Mouse (Mus musculus) gastrocnemius, postnatal 4 days (tissue): ENCODE results near the gene Anapc2. TPM values are rescaled to one million over a fixed set of nuclear protein-coding genes. Genes with fewer than 3 reads are reported as not detected.

Source experiments
- DNase-seq, 2 experiments: peaks; one replicate each; pipeline ENCODE4 v3.0.0; 2021 to 2022; ENCODE audit warnings: low spot score in 2 of 2, mixed read lengths in 2 of 2
- total RNA-seq, 2 experiments: library from RNA; stranded (reverse); gene quantifications; 2 replicates each; pipeline ENCODE4 v1.2.3; 2021

Anapc2 gene
- total RNA-seq, 2 experiments from 2014 or later = 64.9 to 69.0 TPM

DNA sequence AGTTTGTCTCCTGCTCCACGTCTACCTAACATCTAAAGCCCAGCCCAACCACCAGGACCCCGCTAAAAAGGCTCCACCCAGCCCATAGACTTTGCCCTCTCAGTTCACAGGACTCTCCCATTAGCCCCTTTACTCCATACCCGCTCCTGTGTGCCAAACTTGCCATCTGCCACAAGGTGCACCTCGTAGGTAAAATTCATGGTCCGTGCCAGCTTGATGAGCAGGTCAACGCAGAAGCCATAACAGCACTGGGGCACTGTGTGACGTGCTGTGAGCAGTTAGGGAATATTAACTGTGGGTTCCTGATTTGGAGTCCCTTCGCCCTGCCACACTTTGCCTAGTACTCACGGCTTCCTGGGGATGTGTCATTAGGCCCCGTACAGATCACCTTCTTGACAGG is 25.8 kb downstream of the Anapc2 start:
- DNase-seq = no peak

GRCm38 (mm10) chr2:25303452-25303851 is 31.2 kb downstream of the Anapc2 start:
- no peak for DNase-seq

DNA sequence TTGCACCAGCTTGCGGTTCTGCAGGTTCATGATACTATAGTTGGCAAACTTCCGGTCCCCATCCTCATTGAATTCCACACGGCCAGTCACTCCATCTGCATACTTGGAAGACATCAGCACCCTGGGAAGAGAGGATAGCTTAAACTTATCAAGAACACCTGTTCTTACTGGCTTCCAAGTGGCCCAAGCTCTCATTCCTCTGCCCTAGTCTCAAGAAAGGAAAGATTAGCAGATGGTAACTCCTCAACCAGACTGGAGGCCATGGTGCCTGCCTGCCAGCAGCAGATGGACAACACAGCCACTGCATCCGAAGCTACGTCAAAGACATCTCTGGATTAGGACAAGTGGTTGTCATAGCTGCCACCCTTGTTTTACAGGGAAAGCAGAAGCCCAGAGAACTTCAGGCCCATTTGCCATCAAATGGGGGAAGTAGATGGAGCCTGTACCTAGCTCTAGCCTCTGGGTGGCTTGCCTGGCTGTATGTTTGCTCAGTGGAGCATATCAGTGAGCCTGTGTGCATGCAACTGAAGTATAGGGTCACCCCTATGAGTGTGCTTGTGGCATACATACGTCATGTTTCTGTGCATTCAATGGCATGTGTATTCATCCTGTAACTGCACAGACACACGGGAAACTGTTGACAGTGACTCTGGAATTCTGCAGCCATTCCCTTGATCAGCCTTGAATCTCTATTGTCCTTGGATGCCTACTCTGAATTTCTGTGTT is 31.8 kb downstream of the Anapc2 start:
- no peak for DNase-seq

- no peak for DNase-seq
These were observed 32.6 kb downstream of the Anapc2 start for GRCm38 (mm10) chr2:25304657-25305541.

- DNase-seq = no peak
These were observed 33.5 kb downstream of the Anapc2 start for GRCm38 (mm10) chr2:25305587-25306359.

GRCm38 (mm10) chr2:25310180-25310579 is 37.9 kb downstream of the Anapc2 start:
- DNase-seq = no peak

GRCm38 (mm10) chr2:25310969-25311368 is 38.7 kb downstream of the Anapc2 start:
- DNase-seq = no peak

DNA sequence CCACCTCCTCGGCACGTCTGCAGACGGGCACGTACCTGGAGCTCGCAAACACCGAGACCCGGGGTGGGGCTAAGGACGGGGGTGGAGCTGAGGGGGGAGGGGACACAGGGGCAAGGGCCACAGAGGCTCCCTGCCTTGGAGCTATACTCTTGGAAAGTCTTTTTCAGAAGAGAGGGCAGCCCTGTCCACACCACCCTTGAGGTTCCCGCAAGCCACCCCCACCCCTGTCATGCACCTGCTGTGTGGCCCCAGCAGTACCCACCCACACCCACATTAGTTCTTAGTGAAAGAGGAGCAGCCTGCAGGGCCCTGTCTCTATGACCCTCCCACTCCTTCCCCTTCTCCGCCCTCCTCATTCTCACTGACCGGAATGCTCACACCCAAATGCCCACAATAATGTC is 39.2 kb downstream of the Anapc2 start:
- DNase-seq = no peak

DNA sequence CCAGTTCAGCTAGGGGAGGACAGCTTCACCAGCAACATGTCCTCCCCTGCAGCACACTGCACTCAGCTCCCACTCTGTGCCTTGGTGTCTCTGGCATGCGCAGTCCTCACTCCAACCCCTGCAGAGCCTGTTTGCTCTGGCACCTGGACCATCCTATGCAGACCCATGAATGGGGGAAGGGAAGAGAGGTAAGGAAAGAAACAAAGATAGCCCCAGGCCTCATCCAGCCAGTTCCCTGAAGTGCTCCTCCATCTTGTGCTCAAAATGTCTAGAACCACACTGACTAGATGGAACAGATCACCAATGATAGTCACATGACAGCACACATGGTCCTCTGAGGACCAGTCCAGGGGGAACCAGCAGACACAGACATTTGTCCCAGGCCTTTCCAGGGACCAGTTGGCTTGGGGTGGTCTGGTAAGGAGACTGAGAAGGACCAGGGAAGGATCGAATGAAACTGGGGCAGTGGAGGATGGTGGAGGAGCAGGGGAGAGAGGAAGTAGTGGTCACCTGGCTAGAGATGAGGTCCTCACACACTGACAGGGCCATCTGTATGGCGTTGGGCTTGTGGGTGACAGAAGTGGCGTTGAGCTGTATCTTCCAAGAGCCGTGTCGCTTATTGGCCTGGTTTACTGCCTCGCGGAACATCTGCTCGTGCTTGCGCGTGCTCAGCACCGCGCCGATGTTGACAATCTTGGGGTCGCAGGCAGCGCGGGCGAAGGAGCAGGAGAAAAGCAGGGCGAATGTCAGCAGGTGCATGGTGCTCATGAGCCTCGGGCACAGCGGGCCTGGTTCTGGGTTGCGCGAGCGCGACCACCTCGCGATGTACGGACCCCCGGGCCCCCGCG is 46.1 kb downstream of the Anapc2 start:
- DNase-seq = no peak

DNA sequence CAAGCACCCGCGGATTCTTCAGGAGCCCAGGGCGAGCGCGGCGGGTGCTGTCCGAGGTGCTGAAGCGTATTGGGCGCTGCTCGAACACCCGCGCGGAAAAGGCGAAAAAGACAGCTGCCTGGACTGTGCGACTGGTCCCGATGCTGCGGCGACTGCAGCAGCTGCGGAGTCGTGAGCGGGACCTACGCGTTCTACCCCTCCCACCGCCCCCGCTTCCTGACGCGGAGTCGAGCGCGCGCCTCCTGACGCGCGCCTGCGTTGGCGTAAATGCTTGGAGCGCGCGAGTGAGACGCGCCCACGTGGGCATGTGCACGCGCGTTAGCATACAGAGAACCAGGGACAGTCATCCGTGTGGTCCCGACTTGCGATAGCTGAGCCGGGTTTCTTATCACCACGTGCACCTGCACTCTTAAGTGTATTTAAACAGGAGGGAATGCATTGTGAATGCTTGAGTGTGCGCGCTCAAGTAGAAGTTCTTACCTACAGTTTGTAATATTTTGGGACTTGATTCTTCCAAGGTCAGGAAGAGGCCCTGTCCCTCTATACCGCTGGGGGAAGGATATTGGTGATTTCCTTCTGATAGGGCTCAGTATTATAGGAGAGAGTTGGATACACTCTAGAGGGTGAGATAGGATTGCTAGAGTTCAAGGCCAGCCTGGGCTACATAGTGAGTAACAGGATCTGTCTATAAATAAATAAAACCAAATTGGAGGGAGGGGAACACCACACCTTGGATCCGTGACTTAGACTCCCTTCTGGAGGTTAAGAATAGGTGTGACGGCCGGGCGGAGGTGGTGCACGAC is 46.9 kb downstream of the Anapc2 start, which contains the start of gene Grin1:
Gene Grin1 (minus strand): TSS at position 217 of the 803 bp plus-strand sequence.
- peak; percentile 47 to 78 for DNase-seq

DNA sequence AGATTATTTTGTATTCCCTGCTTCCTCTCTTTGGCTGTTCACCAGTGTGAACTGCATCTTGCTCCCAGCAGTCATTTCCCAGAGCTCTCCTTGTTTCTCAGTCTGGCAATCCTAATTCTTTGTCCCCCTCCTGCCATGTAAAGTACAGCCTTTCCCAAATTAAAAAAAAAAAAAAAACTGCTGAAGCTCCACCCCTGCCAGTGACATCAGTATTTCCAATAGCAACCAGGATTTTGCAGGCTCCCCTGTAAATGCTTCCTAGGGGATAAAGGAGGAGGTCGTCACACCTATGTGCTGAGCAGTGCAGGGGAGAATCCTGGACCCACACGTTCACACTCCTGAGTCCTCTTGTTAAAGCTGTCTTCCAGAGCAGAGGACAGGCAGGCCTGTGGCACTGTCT is 47.8 kb downstream of the Anapc2 start:
- no peak for DNase-seq

- DNase-seq = no peak
These were observed 53.8 kb downstream of the Anapc2 start for GRCm38 (mm10) chr2:25326036-25326435.

DNA sequence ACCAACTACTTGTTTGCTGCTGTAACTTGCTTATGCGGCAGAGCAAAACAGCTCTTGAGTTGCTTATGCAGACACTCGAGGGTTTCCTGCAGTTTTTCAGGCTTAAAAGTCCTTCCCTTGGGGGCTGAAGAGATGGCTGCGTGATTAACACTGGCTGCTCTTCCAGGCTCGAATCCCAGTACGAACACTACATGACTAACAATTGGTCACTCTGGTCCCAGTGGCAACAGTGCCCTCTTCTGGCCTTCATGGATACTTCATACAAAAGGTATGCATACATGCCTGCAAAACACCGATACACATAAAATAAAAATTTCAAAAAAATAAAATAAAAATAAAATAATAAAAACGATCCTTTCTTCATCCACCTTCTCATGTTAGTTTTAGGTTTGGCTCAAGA is 56.2 kb downstream of the Anapc2 start:
- no peak for DNase-seq

DNA sequence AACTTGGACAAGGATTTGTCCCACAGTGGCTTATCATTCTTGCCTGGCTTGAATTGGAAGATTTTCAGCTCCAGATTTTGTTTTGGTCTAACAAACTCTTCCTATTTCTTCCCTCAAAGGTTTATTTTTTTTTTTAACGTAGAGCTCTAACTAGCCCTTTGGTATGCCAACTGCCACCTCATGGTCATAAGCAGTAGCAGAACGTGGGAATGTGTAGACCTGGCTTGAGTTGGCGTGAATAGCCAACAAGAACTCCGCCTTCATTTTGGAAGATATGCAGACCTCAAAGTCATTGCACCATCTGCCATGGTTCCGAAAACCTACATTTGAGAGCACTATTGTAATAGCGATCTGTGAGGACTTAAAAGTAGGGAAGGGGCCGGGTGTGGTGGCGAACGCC is 59.2 kb downstream of the Anapc2 start:
- DNase-seq = no peak

DNA sequence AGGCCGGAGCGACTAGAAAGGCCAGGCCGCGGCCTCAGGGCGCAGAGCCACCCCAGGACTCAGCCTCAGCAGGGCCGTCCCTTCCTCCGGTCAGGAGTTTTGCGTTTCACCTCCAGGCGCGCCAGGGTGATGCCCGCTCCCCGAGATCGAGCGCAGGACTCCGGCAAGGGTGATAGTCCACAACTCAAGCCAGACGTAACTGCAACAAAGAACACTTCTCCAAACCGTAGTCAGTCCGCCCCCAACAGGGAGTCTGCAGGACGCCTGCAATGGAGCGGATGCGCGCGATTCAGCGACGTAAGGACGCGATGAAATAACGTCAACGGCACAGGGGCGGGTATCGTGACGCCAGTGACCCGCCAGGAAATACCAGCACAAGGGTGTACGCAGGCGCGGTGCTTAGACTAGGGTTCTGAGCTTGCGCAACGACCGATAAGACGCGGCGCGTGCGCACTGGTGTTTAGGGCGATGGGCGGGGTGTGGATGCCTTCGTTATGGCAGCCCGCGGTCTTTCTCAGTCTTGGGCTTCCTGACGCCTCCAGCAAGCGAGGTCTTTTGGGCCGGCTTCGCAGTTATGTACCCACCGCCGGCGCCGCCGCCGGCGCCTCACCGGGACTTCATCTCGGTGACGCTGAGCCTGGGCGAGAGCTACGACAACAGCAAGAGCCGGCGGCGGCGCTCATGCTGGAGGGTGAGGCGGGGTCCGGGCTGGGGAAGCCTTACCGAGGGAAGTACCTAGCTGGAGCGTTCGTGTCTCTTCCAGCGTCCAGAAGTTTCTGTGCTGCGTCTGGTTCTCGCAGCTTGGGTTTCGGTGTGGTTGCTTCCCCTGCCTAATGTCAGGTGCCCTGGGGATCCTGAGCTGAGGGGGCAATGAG is 60.2 kb downstream of the Anapc2 start, which contains the start of gene Man1b1:
Gene Man1b1 (plus strand): TSS at position 53 of the 875 bp plus-strand sequence.
- DNase-seq = peak; percentile 97 to 100

- DNase-seq = no peak
These were observed 61.3 kb downstream of the Anapc2 start for GRCm38 (mm10) chr2:25333569-25333968.
